Mouse (Mus musculus) ES-Bruce4 (cell line): Measurements from ENCODE around the gene Efna4.

Source experiments
- CTCF ChIP-seq: IDR thresholded peaks from one replicate; pipeline ENCODE4 v1.8.1; 2011; ENCODE audit warnings: low read depth, low read length
- EP300 ChIP-seq: IDR thresholded peaks from 2 replicates; pipeline ENCODE4 v1.6.1; 2011; ENCODE audit warnings: low read depth, low read length; ENCODE audit not compliant: insufficient read depth
- POLR2A ChIP-seq: IDR thresholded peaks from one replicate; pipeline ENCODE4 v1.8.1; 2011; ENCODE audit warnings: low read length; ENCODE audit not compliant: insufficient read depth

DNA sequence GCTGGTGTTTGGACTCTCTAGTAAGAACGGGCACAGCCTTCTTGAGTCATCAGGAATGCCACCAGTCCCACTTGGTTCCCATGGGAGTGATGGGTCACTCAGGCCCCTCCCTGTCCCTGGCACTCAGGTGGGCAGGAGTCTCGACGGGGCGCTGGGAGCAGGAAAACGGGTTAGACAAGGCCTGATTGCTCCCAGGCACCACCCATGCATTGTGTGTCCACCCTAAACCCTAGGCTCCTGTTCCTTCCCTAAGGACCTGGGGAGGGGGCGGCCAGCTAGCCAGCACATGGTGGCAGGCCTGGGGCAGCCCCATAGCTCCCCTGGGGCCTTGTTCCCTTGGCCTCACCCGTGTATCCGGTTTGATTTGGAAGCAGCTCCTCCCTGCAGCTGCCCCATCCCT, 19.5 kb downstream of the Efna4 start:
- TF ChIP-seq POLR2A (no peak), EP300 (no peak), CTCF (no peak)
